Mouse (Mus musculus): ENCODE data around the gene Rab10.

- TF ChIP-seq CTCF (IDR thresholded peaks at IDR 0.05; ENCODE audit: control insufficient read depth, insufficient read depth, insufficient read length) (no peak), USF1 (IDR thresholded peaks at IDR 0.05; ENCODE audit: low read depth) (no peak), MAX (IDR thresholded peaks at IDR 0.05) (no peak), FOSL1 (IDR thresholded peaks at IDR 0.05; ENCODE audit: insufficient read depth, low read length, poor library complexity, severe bottlenecking) (no peak), MYOD1 (IDR thresholded peaks at IDR 0.05; ENCODE audit: control insufficient read depth, insufficient read length, low read depth) (no peak)
Measured at GRCm38 (mm10) chr12:3291849-3292248, 17.9 kb downstream of the Rab10 start.
